Mouse (Mus musculus) hindbrain, embryonic 13.5 days (tissue): ENCODE results near the gene Stard9. TPM values are rescaled to one million over a fixed set of nuclear protein-coding genes. Genes with fewer than 3 reads are reported as not detected.

Experiments used
- ATAC-seq: fragments of 200-750 bp; cut with Nextera tagmentation; 2 replicates; pipeline ENCODE4 v1.8.0; 2017; ENCODE audit warnings: moderate TSS enrichment; ENCODE audit not compliant: low FRiP score
- H3K27ac ChIP-seq: fragments of 300-500 bp; sonication (generic); 2 replicates; pipeline ENCODE4 v1.5.1; 2015; ENCODE audit warnings: inconsistent platforms, mild to moderate bottlenecking, moderate library complexity
- H3K27me3 ChIP-seq: fragments of 300-500 bp; sonication (generic); 2 replicates; pipeline ENCODE4 v1.6.1; 2015; ENCODE audit warnings: mild to moderate bottlenecking, inconsistent platforms
- H3K36me3 ChIP-seq: fragments of 300-500 bp; sonication (generic); 2 replicates; pipeline ENCODE4 v1.6.1; 2015; ENCODE audit warnings: mild to moderate bottlenecking, inconsistent platforms
- H3K4me1 ChIP-seq: fragments of 300-500 bp; sonication (generic); replicated peaks from 2 replicates; pipeline ENCODE4 v1.6.1; 2015; ENCODE audit warnings: inconsistent platforms
- H3K4me2 ChIP-seq: fragments of 300-500 bp; sonication (generic); 2 replicates; pipeline ENCODE4 v1.6.1; 2015; ENCODE audit warnings: inconsistent platforms, mild to moderate bottlenecking, moderate library complexity
- H3K4me3 ChIP-seq: fragments of 300-500 bp; sonication (generic); 2 replicates; pipeline ENCODE4 v1.5.1; 2015; ENCODE audit warnings: mild to moderate bottlenecking, inconsistent platforms
- H3K9ac ChIP-seq: fragments of 300-500 bp; sonication (generic); 2 replicates; pipeline ENCODE4 v1.6.1; 2015; ENCODE audit warnings: mild to moderate bottlenecking, inconsistent platforms
- H3K9me3 ChIP-seq: fragments of 300-500 bp; sonication (generic); 2 replicates; pipeline ENCODE4 v1.6.1; 2016; ENCODE audit warnings: inconsistent platforms
- WGBS: fragments of 180-500 bp; shearing (Covaris S2); methylation state at CpG from one replicate; pipeline ENCODE4 v1.1.7; 2015; 5-methylcytosine and 5-hydroxymethylcytosine counted together
- polyA plus RNA-seq: library from polyadenylated mRNA; unstranded; fragments of >200 nt; fragmentation: Nextera tagmentation; extraction: Ambion mirVana; gene quantifications from 2 replicates; pipeline ENCODE4 v1.2.1, GENCODE M21; 2015

Gene Stard9
- polyA plus RNA-seq, 1 experiment from 2014 or later = 5.0 TPM

DNA sequence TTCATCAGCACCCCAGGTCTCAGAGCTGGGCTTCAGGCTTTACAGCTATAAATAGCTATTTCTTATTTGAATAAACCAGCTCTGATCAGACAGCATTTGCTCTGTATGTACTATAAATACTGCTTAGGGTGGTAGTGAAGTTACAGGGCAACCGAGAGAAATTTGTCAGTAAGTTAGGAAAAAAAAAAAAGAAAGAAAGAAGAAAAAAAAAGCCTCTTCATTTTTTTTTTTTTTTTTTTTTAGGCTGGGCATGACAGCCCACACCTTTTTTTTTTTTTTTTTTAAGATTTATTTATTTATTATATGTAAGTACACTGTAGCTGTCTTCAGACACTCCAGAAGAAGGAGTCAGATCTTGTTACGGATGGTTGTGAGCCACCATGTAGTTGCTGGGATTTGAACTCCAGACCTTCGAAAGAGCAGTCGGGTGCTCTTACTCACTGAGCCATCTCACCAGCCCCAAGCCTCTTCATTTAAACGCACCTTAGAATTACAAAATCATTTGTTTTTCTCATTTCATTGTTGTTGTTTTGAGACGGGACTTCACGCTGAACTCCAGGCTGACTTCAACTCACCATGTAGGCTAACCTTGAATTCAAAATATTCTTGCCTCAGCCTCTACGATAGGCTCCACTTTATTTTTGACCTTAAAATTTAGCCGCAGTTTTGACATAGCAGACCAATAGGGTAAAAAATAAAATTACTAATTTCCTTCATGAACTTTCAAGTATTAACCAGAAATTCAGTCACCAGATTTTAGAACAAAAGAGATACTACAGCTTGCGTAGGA is 650 bp upstream of the Stard9 start:
- H3K36me3 ChIP-seq = no peaks in the 10 kb centered on the region; the same call in 1 of the 2 replicates
- peak overlapping the region; percentile 2; the same call in 1 of the 2 replicates for H3K9ac ChIP-seq
- H3K27me3 ChIP-seq = no peaks in the 10 kb centered on the region
- H3K9me3 ChIP-seq = no peaks in the 10 kb centered on the region
- ATAC-seq = peak; percentile 37; the same call in 1 of the 2 replicates
- peak overlapping the region; percentile 81 for H3K27ac ChIP-seq
- H3K4me3 ChIP-seq = peak overlapping the region; percentile 54
- H3K4me1 ChIP-seq = peaks cover 16% of the 10 kb centered on the region
- H3K4me2 ChIP-seq = peak overlapping the region; percentile 46
- WGBS = 32% methylated on average over 10 of the region's 10 CpGs

- Histone ChIP-seq H3K4me2 (peak overlapping the region; percentile 67; the same call in 1 of the 2 replicates), H3K4me1 (peaks cover 16% of the 10 kb centered on the region), H3K36me3 (peaks cover 8% of the 10 kb centered on the region), H3K9me3 (no peaks in the 10 kb centered on the region), H3K9ac (no peak overlapping the region), H3K27me3 (no peaks in the 10 kb centered on the region), H3K27ac (no peak overlapping the region), H3K4me3 (no peak overlapping the region)
- 80% methylated on average over 2 of the region's 2 CpGs for WGBS
- ATAC-seq = no peak
Measured at GRCm38 (mm10) chr2:120630246-120630645, 1.3 kb downstream of the Stard9 start.

DNA sequence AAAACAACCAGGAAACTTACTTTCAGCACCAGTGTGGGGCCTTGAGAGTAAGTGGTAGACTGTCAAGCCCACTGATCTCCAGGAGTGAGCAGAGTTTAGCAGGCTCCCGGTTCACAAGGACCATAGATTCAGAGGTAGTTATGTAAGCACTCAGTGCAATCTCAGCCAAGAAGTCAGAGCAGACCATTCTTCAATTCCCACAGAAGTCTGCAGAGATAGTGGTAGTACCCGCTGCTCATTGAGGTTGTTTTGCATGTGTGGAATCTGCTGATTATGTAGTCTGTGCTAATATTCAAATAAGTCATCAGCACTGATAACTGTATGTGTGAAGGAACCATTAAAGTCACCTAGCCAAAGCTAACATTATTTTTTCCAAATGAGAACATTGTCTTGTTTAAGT is 1.7 kb downstream of the Stard9 start:
- Histone ChIP-seq H3K9ac (no peak overlapping the region), H3K4me2 (no peak overlapping the region), H3K9me3 (no peaks in the 10 kb centered on the region), H3K27me3 (no peaks in the 10 kb centered on the region), H3K4me3 (no peak overlapping the region), H3K4me1 (peaks cover 16% of the 10 kb centered on the region), H3K27ac (no peak overlapping the region), H3K36me3 (peaks cover 11% of the 10 kb centered on the region)
- WGBS = 84% methylated on average over 2 of the region's 2 CpGs
- no peak for ATAC-seq

DNA sequence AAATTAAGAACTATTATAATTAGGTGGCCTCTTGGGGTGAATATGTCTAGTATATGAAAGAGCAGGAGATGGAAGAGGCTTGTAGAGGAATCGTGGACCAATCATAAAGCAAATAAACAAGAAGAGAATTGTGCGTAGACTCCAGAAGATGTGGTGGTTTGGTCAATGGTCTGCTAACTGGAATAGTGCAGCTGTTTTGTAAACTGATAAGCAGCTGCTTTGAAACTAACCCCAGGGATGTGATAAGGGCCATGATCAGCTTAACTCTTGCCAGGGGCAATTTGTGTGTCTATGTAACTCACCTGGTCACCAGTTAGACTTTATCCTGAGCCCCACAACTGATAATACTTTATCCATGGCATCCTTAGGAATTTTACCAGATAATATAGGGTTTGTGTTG is 2.6 kb downstream of the Stard9 start:
- peaks cover 11% of the 10 kb centered on the region for H3K36me3 ChIP-seq
- H3K9me3 ChIP-seq = no peaks in the 10 kb centered on the region
- no peak overlapping the region for H3K4me2 ChIP-seq
- no peak for ATAC-seq
- WGBS = 93% methylated on average over 2 of the region's 2 CpGs
- H3K9ac ChIP-seq = no peak overlapping the region
- no peaks in the 10 kb centered on the region for H3K27me3 ChIP-seq
- no peak overlapping the region for H3K27ac ChIP-seq
- H3K4me1 ChIP-seq = peaks cover 16% of the 10 kb centered on the region
- H3K4me3 ChIP-seq = no peak overlapping the region

DNA sequence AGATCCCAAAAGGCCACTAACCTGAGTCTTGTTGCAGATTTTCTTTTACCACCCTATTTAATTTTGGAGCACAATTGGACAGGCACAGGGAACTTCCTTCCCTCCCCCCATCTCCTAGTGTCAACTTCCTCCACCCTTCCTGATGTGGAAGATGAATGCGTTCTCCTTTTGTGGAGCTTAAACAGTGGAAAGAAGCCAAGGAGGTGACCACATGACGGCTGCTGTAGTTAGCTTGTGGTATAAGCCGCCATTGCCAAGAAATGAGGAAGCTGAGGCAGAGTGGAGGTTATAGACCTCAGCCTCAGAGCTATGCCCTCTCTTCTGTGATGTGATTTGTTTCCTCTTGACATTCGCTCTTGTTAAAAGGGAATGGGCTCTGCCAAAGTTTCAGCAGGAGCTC is 3.0 kb downstream of the Stard9 start:
- H3K4me2 ChIP-seq = no peak overlapping the region
- H3K9me3 ChIP-seq = no peaks in the 10 kb centered on the region
- 89% methylated on average over 4 of the region's 4 CpGs for WGBS
- no peak overlapping the region for H3K27ac ChIP-seq
- H3K4me3 ChIP-seq = no peak overlapping the region
- H3K4me1 ChIP-seq = peaks cover 16% of the 10 kb centered on the region
- no peaks in the 10 kb centered on the region for H3K27me3 ChIP-seq
- H3K9ac ChIP-seq = no peak overlapping the region
- peaks cover 11% of the 10 kb centered on the region for H3K36me3 ChIP-seq
- no peak for ATAC-seq

DNA sequence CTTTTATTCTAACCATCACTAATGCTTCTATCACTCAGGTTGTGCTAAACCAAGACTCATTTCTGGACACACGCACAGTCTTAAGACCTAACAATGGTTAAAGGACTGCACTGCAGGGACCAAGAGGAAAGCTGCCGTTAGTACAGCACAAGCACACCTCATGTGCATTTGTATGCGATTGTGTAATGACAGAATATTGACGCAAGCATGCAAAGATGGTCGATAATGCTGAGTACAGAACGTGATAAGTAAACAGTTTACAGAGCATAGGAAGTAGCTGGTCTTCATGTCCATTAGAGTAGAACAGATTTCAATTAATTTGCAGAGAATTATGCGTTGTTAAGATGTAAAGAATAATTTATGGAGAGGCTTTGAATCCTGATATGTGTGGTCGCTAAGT is 11.9 kb downstream of the Stard9 start:
- no peaks in the 10 kb centered on the region for H3K27me3 ChIP-seq
- ATAC-seq = no peak
- no peak overlapping the region for H3K4me2 ChIP-seq
- 91% methylated on average over 8 of the region's 8 CpGs for WGBS
- H3K9me3 ChIP-seq = no peaks in the 10 kb centered on the region
- H3K4me3 ChIP-seq = no peak overlapping the region
- no peaks in the 10 kb centered on the region for H3K36me3 ChIP-seq
- H3K9ac ChIP-seq = no peak overlapping the region
- H3K4me1 ChIP-seq = no peaks in the 10 kb centered on the region
- H3K27ac ChIP-seq = no peak overlapping the region

DNA sequence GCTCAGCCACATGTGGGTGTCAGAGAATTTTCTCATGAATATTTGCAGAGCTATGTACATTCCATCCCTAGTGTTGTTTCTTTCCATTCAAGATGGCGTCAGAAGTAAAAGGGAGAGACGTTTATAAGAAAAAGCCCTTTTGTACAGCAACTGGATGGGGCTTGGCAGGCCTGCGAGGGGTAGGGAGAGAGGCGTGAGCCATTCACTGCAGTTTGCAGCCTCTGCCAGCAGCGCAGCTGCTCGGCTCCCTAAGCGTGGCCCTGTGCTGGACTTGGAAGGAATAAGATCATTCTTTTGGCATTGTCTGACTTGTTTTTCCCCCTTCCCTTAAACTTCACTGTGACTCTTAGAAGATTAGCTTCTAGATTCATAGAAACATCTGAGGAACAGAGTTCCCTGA is 14.9 kb downstream of the Stard9 start:
- ATAC-seq = no peak
- 64% methylated on average over 7 of the region's 7 CpGs for WGBS
- Histone ChIP-seq H3K4me3 (no peak overlapping the region), H3K4me1 (no peaks in the 10 kb centered on the region), H3K9me3 (no peaks in the 10 kb centered on the region), H3K4me2 (no peak overlapping the region), H3K36me3 (no peaks in the 10 kb centered on the region), H3K9ac (no peak overlapping the region; the same call in 1 of the 2 replicates), H3K27ac (peak overlapping the region; percentile 30; the same call in 1 of the 2 replicates), H3K27me3 (no peaks in the 10 kb centered on the region)

- Histone ChIP-seq H3K4me3 (no peak overlapping the region), H3K27ac (no peak overlapping the region), H3K4me2 (no peak overlapping the region), H3K9me3 (no peaks in the 10 kb centered on the region), H3K9ac (no peak overlapping the region), H3K36me3 (no peaks in the 10 kb centered on the region), H3K27me3 (no peaks in the 10 kb centered on the region), H3K4me1 (no peaks in the 10 kb centered on the region)
- ATAC-seq = no peak
- WGBS = 80% methylated on average over 4 of the region's 4 CpGs
Measured at GRCm38 (mm10) chr2:120646777-120647176, 17.9 kb downstream of the Stard9 start.

- no peak overlapping the region for H3K4me3 ChIP-seq
- no peaks in the 10 kb centered on the region for H3K9me3 ChIP-seq
- H3K4me1 ChIP-seq = no peaks in the 10 kb centered on the region; the same call in 1 of the 2 replicates
- H3K36me3 ChIP-seq = no peaks in the 10 kb centered on the region
- H3K27ac ChIP-seq = no peak overlapping the region
- no peaks in the 10 kb centered on the region for H3K27me3 ChIP-seq
- no peak overlapping the region for H3K9ac ChIP-seq
- 80% methylated on average over 7 of the region's 7 CpGs for WGBS
- H3K4me2 ChIP-seq = no peak overlapping the region
- ATAC-seq = no peak
Measured at GRCm38 (mm10) chr2:120652256-120652924, 23.5 kb downstream of the Stard9 start.

DNA sequence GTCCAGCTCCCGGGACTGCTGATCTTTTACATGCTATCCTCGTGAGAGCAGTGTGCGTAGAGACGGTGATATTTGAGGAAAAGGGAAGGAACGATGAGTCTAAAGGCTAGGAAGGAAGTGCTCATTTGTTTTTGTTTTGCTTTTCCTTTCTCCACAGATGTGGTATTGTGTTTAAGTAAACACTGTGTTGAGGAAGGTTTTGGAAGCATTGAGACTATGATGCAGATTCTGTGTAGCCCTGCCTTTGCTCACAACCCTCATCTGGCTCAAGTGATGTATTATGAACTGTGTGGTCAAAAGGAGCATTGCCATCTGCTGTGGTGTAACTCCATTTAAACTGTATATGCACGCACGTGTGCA is 24.0 kb downstream of the Stard9 start:
- H3K4me2 ChIP-seq = no peak overlapping the region
- WGBS = 88% methylated on average over 7 of the region's 7 CpGs
- no peak for ATAC-seq
- no peak overlapping the region for H3K4me3 ChIP-seq
- no peak overlapping the region for H3K9ac ChIP-seq
- no peaks in the 10 kb centered on the region for H3K27me3 ChIP-seq
- no peaks in the 10 kb centered on the region for H3K9me3 ChIP-seq
- no peaks in the 10 kb centered on the region; the same call in 1 of the 2 replicates for H3K4me1 ChIP-seq
- no peak overlapping the region for H3K27ac ChIP-seq
- no peaks in the 10 kb centered on the region for H3K36me3 ChIP-seq

GRCm38 (mm10) chr2:120654693-120655092 is 25.8 kb downstream of the Stard9 start:
- Histone ChIP-seq H3K27me3 (no peaks in the 10 kb centered on the region), H3K9me3 (no peaks in the 10 kb centered on the region), H3K9ac (no peak overlapping the region), H3K4me3 (no peak overlapping the region), H3K36me3 (no peaks in the 10 kb centered on the region), H3K4me2 (no peak overlapping the region), H3K4me1 (no peaks in the 10 kb centered on the region; the same call in 1 of the 2 replicates), H3K27ac (no peak overlapping the region)
- 84% methylated on average over 2 of the region's 2 CpGs for WGBS
- no peak for ATAC-seq

- Histone ChIP-seq H3K27ac (no peak overlapping the region), H3K9ac (no peak overlapping the region), H3K4me3 (no peak overlapping the region), H3K9me3 (no peaks in the 10 kb centered on the region), H3K36me3 (no peaks in the 10 kb centered on the region), H3K4me2 (no peak overlapping the region), H3K4me1 (no peaks in the 10 kb centered on the region; the same call in 1 of the 2 replicates), H3K27me3 (no peaks in the 10 kb centered on the region)
- 91% methylated on average over 5 of the region's 5 CpGs for WGBS
- ATAC-seq = no peak
Measured at GRCm38 (mm10) chr2:120655905-120656304, 27.0 kb downstream of the Stard9 start.
